Mouse (Mus musculus) gonadal fat pad, adult 2 months (tissue): ENCODE measurements around the gene Ccl25. TPM values are rescaled to one million over a fixed set of nuclear protein-coding genes. Genes with fewer than 3 reads are reported as not detected.

Experiments
- DNase-seq: peaks from one replicate; pipeline ENCODE4 v3.0.0-alpha.2; 2012; ENCODE audit warnings: low read depth
- polyA plus RNA-seq: library from polyadenylated mRNA; depleted of rRNA; stranded (reverse); fragments of >200 nt; gene quantifications from 2 replicates; pipeline ENCODE4 v1.2.3, GENCODE M21; 2012; rRNA removed

Gene Ccl25
- polyA plus RNA-seq: 5.3 and 6.9 TPM in 2 replicates

GRCm38 (mm10) chr8:4324983-4325750 lies at the start of gene Ccl25, which contains the start of gene Elavl1:
TSS of gene Ccl25 (plus strand) at chr8:4325210.
TSS of gene Elavl1 (minus strand) at chr8:4325413.
- DNase-seq: peak; percentile 60

DNA sequence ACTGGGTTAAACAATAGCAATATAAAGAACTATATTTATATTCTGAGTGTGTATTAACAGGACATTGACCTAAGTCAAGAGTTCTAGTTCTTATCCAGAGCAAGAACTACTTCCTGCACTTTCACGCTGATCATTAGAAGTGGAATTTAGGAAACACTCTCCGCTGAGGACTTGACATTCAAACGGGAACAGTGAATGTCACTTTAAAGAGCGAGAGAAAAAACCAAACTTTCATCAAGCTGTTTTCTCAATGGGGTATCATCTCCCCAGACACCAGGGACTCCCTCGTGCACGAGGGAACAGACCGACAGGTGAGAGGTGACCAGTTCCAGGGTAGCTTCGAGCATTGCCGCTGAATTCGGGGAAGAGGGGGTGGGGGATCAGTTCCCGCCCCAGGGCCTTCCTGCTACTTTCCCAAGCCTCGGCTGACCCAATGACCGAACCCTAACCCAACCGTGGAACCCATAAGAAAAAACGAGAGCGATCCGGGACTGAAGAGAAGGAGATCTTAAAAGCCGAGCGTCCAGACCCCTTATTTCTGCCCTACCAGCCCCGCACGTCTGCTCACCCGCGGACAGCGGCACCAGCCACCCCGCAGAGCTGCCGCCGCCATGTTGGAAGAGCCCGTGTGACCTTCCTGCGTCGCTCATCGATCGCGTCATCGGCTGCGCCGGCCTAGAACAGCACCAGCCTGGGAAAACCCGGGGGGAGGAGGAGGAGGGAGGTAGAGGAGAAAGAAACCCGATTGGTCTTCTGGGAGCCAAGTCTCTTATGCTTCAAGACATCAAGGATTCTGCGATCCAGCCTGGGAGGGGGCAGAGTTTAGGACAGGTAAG lies 49.5 kb upstream of the Ccl25 start, which contains the start of gene Timm44:
Gene Timm44 (minus strand): TSS at position 639 of the 836 bp plus-strand sequence.
- DNase-seq: peak; percentile 58

GRCm38 (mm10) chr8:4276111-4276465 lies 48.9 kb upstream of the Ccl25 start:
- DNase-seq: no peak

GRCm38 (mm10) chr8:4292738-4293137 lies 32.3 kb upstream of the Ccl25 start:
- DNase-seq: no peak

GRCm38 (mm10) chr8:4297822-4298221 lies 27.2 kb upstream of the Ccl25 start:
- no peak for DNase-seq

GRCm38 (mm10) chr8:4304124-4304547 lies 20.9 kb upstream of the Ccl25 start:
- DNase-seq: no peak

GRCm38 (mm10) chr8:4305838-4306237 lies 19.2 kb upstream of the Ccl25 start:
- no peak for DNase-seq

- no peak for DNase-seq
These were observed 12.9 kb upstream of the Ccl25 start for GRCm38 (mm10) chr8:4312104-4312503.

- DNase-seq: no peak
These were observed 11.5 kb upstream of the Ccl25 start for GRCm38 (mm10) chr8:4313254-4314124.

- DNase-seq: no peak
These were observed 10.2 kb upstream of the Ccl25 start for GRCm38 (mm10) chr8:4314852-4315251.

GRCm38 (mm10) chr8:4318124-4318523 lies 6.9 kb upstream of the Ccl25 start:
- no peak for DNase-seq

GRCm38 (mm10) chr8:4318796-4319572 lies 6.0 kb upstream of the Ccl25 start:
- no peak for DNase-seq

GRCm38 (mm10) chr8:4319573-4319872 lies 5.5 kb upstream of the Ccl25 start:
- DNase-seq: no peak

- no peak for DNase-seq
These were observed 4.6 kb upstream of the Ccl25 start for GRCm38 (mm10) chr8:4320404-4320803.

DNA sequence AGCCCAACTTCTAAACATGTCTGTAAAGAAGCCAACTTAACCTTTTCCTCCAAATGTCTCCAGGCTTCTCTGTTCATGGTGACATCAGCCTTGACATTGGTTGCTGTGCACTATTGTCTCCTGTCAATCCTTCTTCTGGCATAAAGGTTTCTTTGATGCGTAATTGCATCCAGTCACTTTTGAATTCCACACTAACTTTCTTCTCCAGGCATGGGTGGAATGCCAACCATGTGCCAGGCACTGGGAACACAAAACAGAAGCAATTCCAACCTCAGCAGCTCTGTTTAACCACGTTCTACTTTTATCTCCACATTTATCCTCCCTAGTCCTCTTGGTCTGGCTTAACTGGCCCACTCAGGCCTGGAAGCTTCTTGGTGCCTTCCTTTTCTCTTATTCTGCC lies 4.0 kb upstream of the Ccl25 start:
- DNase-seq: no peak

GRCm38 (mm10) chr8:4322470-4322869 lies 2.5 kb upstream of the Ccl25 start:
- no peak for DNase-seq

GRCm38 (mm10) chr8:4323917-4324316 lies 1.1 kb upstream of the Ccl25 start:
- no peak for DNase-seq

DNA sequence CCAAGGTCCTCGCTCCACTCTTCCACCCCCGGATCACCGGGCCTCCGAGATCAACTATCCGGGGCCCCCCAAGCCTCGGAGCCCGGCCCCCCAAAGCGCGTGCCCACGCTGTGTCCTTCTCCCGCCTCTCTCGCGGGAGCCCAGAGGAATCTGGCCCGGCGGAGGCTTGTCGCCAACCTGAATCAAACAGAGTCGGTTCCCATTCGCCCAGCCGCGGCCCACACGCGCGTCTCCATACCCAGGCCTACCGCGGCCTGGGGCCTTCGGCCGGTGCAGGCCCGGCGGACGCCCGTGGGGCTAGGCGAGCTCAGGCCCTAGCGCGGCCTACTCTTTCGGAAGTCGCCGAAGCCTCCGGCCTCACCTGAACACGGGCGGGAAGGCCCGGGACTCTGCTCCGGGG lies 485 bp upstream of the Ccl25 start:
- DNase-seq: no peak

GRCm38 (mm10) chr8:4325751-4326036 lies 684 bp downstream of the Ccl25 start:
- no peak for DNase-seq

- no peak for DNase-seq
These were observed 4.0 kb downstream of the Ccl25 start for GRCm38 (mm10) chr8:4329000-4329399.

DNA sequence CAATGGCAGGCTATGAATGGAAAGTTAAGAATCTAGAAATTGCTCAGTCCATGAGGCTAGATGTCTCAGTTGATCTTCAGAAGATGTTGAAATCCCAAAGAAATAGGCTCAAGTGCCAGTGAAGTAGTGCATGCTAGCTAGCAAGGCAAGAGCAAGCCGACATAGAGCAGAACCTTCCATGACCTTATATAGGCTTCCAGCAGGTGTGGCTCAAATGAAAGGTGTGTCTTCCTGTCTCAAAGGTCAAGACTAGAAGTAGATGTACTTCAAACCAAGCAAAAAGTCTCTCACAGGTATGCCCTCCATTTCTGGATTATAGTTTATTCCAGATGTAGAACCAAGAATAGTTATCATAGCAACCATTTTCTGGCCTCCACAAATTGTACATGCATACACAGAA lies 9.0 kb downstream of the Ccl25 start:
- DNase-seq: no peak

DNA sequence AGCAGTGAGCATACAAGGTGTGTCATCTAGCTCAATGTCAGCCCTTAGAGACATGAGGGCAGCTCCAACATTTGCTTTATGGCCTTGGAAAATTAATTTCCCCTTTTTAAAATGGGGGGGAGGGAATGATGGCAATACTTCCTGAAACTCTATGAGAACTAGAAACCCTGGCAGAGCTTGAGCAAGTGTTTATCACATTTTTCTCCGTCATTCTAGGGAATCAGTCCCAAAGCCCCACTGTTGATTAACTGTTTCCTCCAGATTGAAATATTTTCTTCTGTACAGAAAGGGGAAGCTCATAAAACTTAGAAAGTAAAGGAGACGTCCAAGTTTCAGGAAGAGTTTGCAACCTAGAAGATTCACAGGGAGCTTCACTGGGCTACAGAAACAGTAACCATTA lies 10.7 kb downstream of the Ccl25 start:
- no peak for DNase-seq
